Mouse (Mus musculus) heart, adult 2 months (tissue): ENCODE measurements around the gene Ccr7. TPM values are rescaled to one million over a fixed set of nuclear protein-coding genes. Genes with fewer than 3 reads are reported as not detected.

Experiments
- DNase-seq, 2 experiments: peaks; one replicate each; pipeline ENCODE4 v3.0.0; 2021
- H3K27ac ChIP-seq: fragments of 200-600 bp; 2 replicates; pipeline ENCODE4 v1.8.1; 2022
- H3K27me3 ChIP-seq: fragments of 200-500 bp; 2 replicates; pipeline ENCODE4 v1.6.1; 2012; ENCODE audit warnings: mild to moderate bottlenecking, low read length, inconsistent platforms, mixed read lengths; ENCODE audit not compliant: control insufficient read depth, insufficient read depth
- H3K36me3 ChIP-seq: fragments of 200-500 bp; 2 replicates; pipeline ENCODE4 v1.6.1; 2012; ENCODE audit warnings: low read length, inconsistent platforms; ENCODE audit not compliant: control insufficient read depth, insufficient read depth
- H3K4me1 ChIP-seq: fragments of 200-500 bp; 2 replicates; pipeline ENCODE4 v1.6.1; 2011; ENCODE audit warnings: low read length; ENCODE audit not compliant: control insufficient read depth, insufficient read depth
- H3K4me3 ChIP-seq: fragments of 200-600 bp; 2 replicates; pipeline ENCODE4 v1.8.1; 2022
- H3K79me2 ChIP-seq: fragments of 200-500 bp; replicated peaks from 2 replicates; pipeline ENCODE4 v1.6.1; 2012; ENCODE audit warnings: mild to moderate bottlenecking, inconsistent platforms, low read length, moderate library complexity, mixed read lengths; ENCODE audit not compliant: control insufficient read depth, insufficient read depth
- H3K9ac ChIP-seq: fragments of 200-500 bp; 2 replicates; pipeline ENCODE4 v1.6.1; 2012; ENCODE audit warnings: low read depth, mild to moderate bottlenecking, control low read depth, inconsistent platforms, low read length, mixed read lengths
- CTCF ChIP-seq: fragments of 200-600 bp; IDR thresholded peaks from 2 replicates; pipeline ENCODE4 v1.8.1; 2022; ENCODE audit warnings: antibody characterized with exemption, mild to moderate bottlenecking, moderate library complexity
- EP300 ChIP-seq: fragments of 200-500 bp; IDR thresholded peaks from 2 replicates; pipeline ENCODE4 v1.6.1; 2011; ENCODE audit warnings: low read depth, low read length, control low read depth; ENCODE audit not compliant: insufficient read depth
- POLR2A ChIP-seq: fragments of 200-500 bp; IDR thresholded peaks from 2 replicates; pipeline ENCODE4 v1.6.1; 2011; ENCODE audit warnings: mild to moderate bottlenecking, low read depth, low read length, control low read depth; ENCODE audit not compliant: insufficient read depth
- WGBS: fragments of 180-500 bp; shearing (Covaris S2); methylation state at CpG from one replicate; pipeline ENCODE4 v1.1.7; 2018; 5-methylcytosine and 5-hydroxymethylcytosine counted together
- intact Hi-C: fragments of 180-260 bp; cut with DNase I; formaldehyde crosslinking; loops from one replicate; pipeline ENCODE4 v1.15.1; 2025
- polyA plus RNA-seq: library from polyadenylated mRNA; depleted of rRNA; stranded (reverse); fragments of >200 nt; gene quantifications from 2 replicates; pipeline ENCODE4 v1.2.3, GENCODE M21; 2012
- total RNA-seq, 2 experiments: library from RNA; stranded (reverse); gene quantifications; 2 replicates each; pipeline ENCODE4 v1.2.3; 2021

Gene Ccr7
- total and polyA plus RNA-seq, 3 experiments: 0.29 to 2.7 (median 0.59) TPM

GRCm38 (mm10) chr11:99136961-99137360 lies 17.9 kb downstream of the Ccr7 start:
- WGBS: 83% methylated on average over 4 of the region's 4 CpGs
- H3K4me1 ChIP-seq: peaks cover 3% of the 10 kb centered on the region
- no peaks in the 10 kb centered on the region for H3K79me2 ChIP-seq
- intact Hi-C loops: no loop called here
- DNase-seq: no peak
- H3K4me3 ChIP-seq: no peak overlapping the region
- no peak overlapping the region for H3K27ac ChIP-seq
- no peaks in the 10 kb centered on the region for H3K27me3 ChIP-seq
- no peaks in the 10 kb centered on the region for H3K36me3 ChIP-seq
- TF ChIP-seq EP300: no peak
- no peak for TF ChIP-seq CTCF
- no peak for TF ChIP-seq POLR2A
- no peak overlapping the region for H3K9ac ChIP-seq

- WGBS: 72% methylated on average over 3 of the region's 3 CpGs
- no peak for TF ChIP-seq EP300
- TF ChIP-seq POLR2A: no peak
- no peak for TF ChIP-seq CTCF
- Histone ChIP-seq H3K27ac (no peak overlapping the region), H3K9ac (no peak overlapping the region), H3K79me2 (no peaks in the 10 kb centered on the region), H3K36me3 (no peaks in the 10 kb centered on the region), H3K4me3 (no peak overlapping the region), H3K27me3 (no peaks in the 10 kb centered on the region), H3K4me1 (peaks cover 3% of the 10 kb centered on the region)
- intact Hi-C loops: no loop called here
- no peak for DNase-seq
Measured at GRCm38 (mm10) chr11:99136361-99136760, 18.5 kb downstream of the Ccr7 start.

- Histone ChIP-seq H3K36me3 (no peaks in the 10 kb centered on the region), H3K4me3 (no peak overlapping the region), H3K79me2 (no peaks in the 10 kb centered on the region), H3K4me1 (peaks cover 3% of the 10 kb centered on the region), H3K27ac (peak overlapping the region; percentile 28; the same call in 1 of the 2 replicates), H3K27me3 (no peaks in the 10 kb centered on the region), H3K9ac (no peak overlapping the region)
- 64% methylated on average over 8 of the region's 8 CpGs for WGBS
- DNase-seq: no peak
- TF ChIP-seq EP300 (no peak), POLR2A (no peak), CTCF (no peak)
- intact Hi-C loops: no loop called here
Measured at GRCm38 (mm10) chr11:99135047-99135440, 19.8 kb downstream of the Ccr7 start.

- Histone ChIP-seq H3K4me1 (peaks cover 3% of the 10 kb centered on the region), H3K79me2 (no peaks in the 10 kb centered on the region), H3K4me3 (no peak overlapping the region), H3K27ac (peak overlapping the region; percentile 28; the same call in 1 of the 2 replicates), H3K36me3 (no peaks in the 10 kb centered on the region), H3K27me3 (no peaks in the 10 kb centered on the region), H3K9ac (no peak overlapping the region)
- no peak for DNase-seq
- WGBS: 68% methylated on average over 15 of the region's 15 CpGs
- no peak for TF ChIP-seq EP300
- TF ChIP-seq POLR2A: no peak
- TF ChIP-seq CTCF: no peak
- intact Hi-C loops: no loop called here
Measured at GRCm38 (mm10) chr11:99134266-99135046, 20.4 kb downstream of the Ccr7 start.

- no peak overlapping the region for H3K27ac ChIP-seq
- no peaks in the 10 kb centered on the region for H3K27me3 ChIP-seq
- H3K4me1 ChIP-seq: peaks cover 3% of the 10 kb centered on the region
- H3K9ac ChIP-seq: no peak overlapping the region
- TF ChIP-seq CTCF (no peak), POLR2A (no peak)
- no peak overlapping the region for H3K4me3 ChIP-seq
- DNase-seq: no peak
- H3K79me2 ChIP-seq: no peaks in the 10 kb centered on the region
- 57% methylated on average over 5 of the region's 5 CpGs for WGBS
- intact Hi-C loops: no loop called here
- H3K36me3 ChIP-seq: no peaks in the 10 kb centered on the region
Measured at GRCm38 (mm10) chr11:99133285-99133897, 21.5 kb downstream of the Ccr7 start.

- Histone ChIP-seq H3K36me3 (no peaks in the 10 kb centered on the region), H3K27ac (no peak overlapping the region; the same call in 1 of the 2 replicates), H3K27me3 (no peaks in the 10 kb centered on the region), H3K9ac (no peak overlapping the region), H3K4me1 (peaks cover 5% of the 10 kb centered on the region), H3K79me2 (no peaks in the 10 kb centered on the region), H3K4me3 (no peak overlapping the region)
- 12% methylated on average over 11 of the region's 11 CpGs for WGBS
- DNase-seq: peak; percentile 67 to 73
- intact Hi-C loops: no loop called here
- no peak for TF ChIP-seq EP300
- no peak for TF ChIP-seq POLR2A
- no peak for TF ChIP-seq CTCF
Measured at GRCm38 (mm10) chr11:99132091-99132730, 22.7 kb downstream of the Ccr7 start.
